Mouse (Mus musculus) heart, embryonic 13.5 days (tissue): ENCODE data around the gene Uts2r. TPM values are rescaled to one million over a fixed set of nuclear protein-coding genes. Genes with fewer than 3 reads are reported as not detected.

Source experiments
- ATAC-seq: fragments of 200-750 bp; cut with Nextera tagmentation; 2 replicates; pipeline ENCODE4 v1.8.0; 2017; ENCODE audit warnings: moderate TSS enrichment; ENCODE audit not compliant: insufficient number of reproducible peaks, low FRiP score, low TSS enrichment; ENCODE audit errors: extremely low read depth
- H3K27ac ChIP-seq: fragments of 300-500 bp; sonication (generic); replicated peaks from 2 replicates; pipeline ENCODE4 v1.5.1; 2015; ENCODE audit warnings: moderate library complexity, mild to moderate bottlenecking, inconsistent platforms
- H3K27me3 ChIP-seq: fragments of 300-500 bp; sonication (generic); replicated peaks from 2 replicates; pipeline ENCODE4 v1.6.1; 2015; ENCODE audit warnings: mild to moderate bottlenecking, inconsistent platforms
- H3K36me3 ChIP-seq: fragments of 300-500 bp; sonication (generic); 2 replicates; pipeline ENCODE4 v1.6.1; 2015; ENCODE audit warnings: mild to moderate bottlenecking, inconsistent platforms
- H3K4me1 ChIP-seq: fragments of 300-500 bp; sonication (generic); 2 replicates; pipeline ENCODE4 v1.6.1; 2015; ENCODE audit warnings: inconsistent platforms
- H3K4me2 ChIP-seq: fragments of 300-500 bp; sonication (generic); 2 replicates; pipeline ENCODE4 v1.6.1; 2015; ENCODE audit warnings: inconsistent platforms, mild to moderate bottlenecking, moderate library complexity
- H3K4me3 ChIP-seq: fragments of 300-500 bp; sonication (generic); 2 replicates; pipeline ENCODE4 v1.5.1; 2015; ENCODE audit warnings: moderate library complexity, mild to moderate bottlenecking, inconsistent platforms
- H3K9ac ChIP-seq: fragments of 300-500 bp; sonication (generic); 2 replicates; pipeline ENCODE4 v1.6.1; 2015; ENCODE audit warnings: inconsistent platforms, mild to moderate bottlenecking, moderate library complexity
- H3K9me3 ChIP-seq: fragments of 300-500 bp; sonication (generic); 2 replicates; pipeline ENCODE4 v1.6.1; 2016; ENCODE audit warnings: inconsistent platforms
- WGBS: fragments of 180-500 bp; shearing (Covaris S2); methylation state at CpG from one replicate; pipeline ENCODE4 v1.1.7; 2015; ENCODE audit warnings: mixed read lengths; 5-methylcytosine and 5-hydroxymethylcytosine counted together
- polyA plus RNA-seq: library from polyadenylated mRNA; unstranded; fragments of >200 nt; fragmentation: Nextera tagmentation; extraction: Ambion mirVana; gene quantifications from 2 replicates; pipeline ENCODE4 v1.2.1, GENCODE M21; 2015

Uts2r gene
- polyA plus RNA-seq, 1 experiment from 2014 or later: not detected

DNA sequence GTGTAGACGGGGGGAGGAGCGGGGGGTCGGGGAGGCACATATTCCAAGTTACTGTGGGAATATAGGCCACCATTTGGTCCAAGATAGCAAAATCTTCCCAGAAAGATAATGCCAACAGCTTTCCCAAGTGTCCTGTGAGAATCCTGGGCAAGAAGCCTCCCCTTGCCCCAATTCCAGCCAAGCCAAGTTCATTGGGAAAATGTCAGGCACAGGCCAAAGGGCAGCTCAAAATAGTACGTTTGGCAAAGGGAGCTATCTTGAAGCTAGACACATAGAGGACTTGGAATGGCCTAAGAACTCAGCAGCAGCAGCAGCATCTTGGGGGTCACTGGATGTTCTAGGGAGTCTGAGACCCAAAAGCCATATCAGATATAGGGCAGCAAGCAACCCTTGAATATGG, 3.7 kb downstream of the Uts2r start:
- Histone ChIP-seq H3K9me3 (no peaks in the 10 kb centered on the region), H3K4me1 (no peaks in the 10 kb centered on the region), H3K27ac (no peak overlapping the region), H3K4me2 (no peak overlapping the region), H3K36me3 (no peaks in the 10 kb centered on the region), H3K27me3 (peaks cover 18% of the 10 kb centered on the region), H3K9ac (no peak overlapping the region), H3K4me3 (no peak overlapping the region)
- ATAC-seq: no peak
- 70% methylated on average over 4 of the region's 4 CpGs for WGBS

DNA sequence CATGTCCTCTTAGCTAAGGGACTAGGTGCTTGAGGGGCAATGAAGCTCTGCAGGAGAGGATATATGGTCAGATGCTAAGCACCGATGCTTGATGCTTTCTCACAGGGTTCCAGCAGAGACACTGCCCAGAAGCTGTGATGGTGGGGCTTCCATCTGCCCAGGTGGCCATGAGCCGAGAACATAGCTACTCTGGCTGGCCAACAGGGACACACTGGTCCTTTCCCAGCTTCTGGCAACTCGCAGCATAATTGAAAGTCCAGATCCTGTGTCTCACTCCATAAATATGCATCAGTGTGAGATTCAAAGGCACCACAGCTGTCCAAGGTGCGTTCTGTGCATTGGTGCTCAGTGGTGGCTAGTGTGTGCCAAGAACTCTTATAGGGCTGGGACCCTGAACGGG, 13.1 kb downstream of the Uts2r start:
- Histone ChIP-seq H3K27ac (no peak overlapping the region), H3K9me3 (no peaks in the 10 kb centered on the region), H3K9ac (no peak overlapping the region), H3K4me1 (peaks cover 16% of the 10 kb centered on the region; the same call in 1 of the 2 replicates), H3K27me3 (no peaks in the 10 kb centered on the region), H3K36me3 (no peaks in the 10 kb centered on the region), H3K4me3 (no peak overlapping the region), H3K4me2 (no peak overlapping the region)
- WGBS: 76% methylated on average over 5 of the region's 5 CpGs
- ATAC-seq: no peak

DNA sequence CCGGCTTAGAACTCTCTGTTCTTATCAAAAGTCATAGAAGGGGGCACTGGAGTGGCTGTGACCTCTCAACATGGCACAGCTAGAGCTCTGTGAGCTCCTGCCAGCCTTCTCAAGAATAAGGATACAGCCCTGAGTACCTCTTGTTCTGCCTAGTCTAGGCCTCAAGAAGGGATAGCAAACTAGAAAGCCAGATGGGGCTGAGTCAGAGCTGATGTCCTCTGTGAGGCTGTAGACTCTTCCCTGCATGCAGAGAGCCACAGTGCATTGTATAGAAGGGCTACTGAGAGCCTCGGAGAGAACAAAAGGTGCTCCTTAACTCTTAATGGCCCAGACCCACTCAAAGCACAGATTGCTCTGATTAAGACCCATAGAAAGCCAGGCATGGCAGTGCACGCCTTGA, 14.2 kb downstream of the Uts2r start:
- Histone ChIP-seq H3K4me1 (peaks cover 16% of the 10 kb centered on the region; the same call in 1 of the 2 replicates), H3K9me3 (no peaks in the 10 kb centered on the region), H3K27me3 (no peaks in the 10 kb centered on the region), H3K4me3 (no peak overlapping the region), H3K9ac (no peak overlapping the region), H3K36me3 (no peaks in the 10 kb centered on the region), H3K27ac (no peak overlapping the region), H3K4me2 (no peak overlapping the region)
- ATAC-seq: no peak
- 57% methylated on average over 3 of the region's 3 CpGs for WGBS

DNA sequence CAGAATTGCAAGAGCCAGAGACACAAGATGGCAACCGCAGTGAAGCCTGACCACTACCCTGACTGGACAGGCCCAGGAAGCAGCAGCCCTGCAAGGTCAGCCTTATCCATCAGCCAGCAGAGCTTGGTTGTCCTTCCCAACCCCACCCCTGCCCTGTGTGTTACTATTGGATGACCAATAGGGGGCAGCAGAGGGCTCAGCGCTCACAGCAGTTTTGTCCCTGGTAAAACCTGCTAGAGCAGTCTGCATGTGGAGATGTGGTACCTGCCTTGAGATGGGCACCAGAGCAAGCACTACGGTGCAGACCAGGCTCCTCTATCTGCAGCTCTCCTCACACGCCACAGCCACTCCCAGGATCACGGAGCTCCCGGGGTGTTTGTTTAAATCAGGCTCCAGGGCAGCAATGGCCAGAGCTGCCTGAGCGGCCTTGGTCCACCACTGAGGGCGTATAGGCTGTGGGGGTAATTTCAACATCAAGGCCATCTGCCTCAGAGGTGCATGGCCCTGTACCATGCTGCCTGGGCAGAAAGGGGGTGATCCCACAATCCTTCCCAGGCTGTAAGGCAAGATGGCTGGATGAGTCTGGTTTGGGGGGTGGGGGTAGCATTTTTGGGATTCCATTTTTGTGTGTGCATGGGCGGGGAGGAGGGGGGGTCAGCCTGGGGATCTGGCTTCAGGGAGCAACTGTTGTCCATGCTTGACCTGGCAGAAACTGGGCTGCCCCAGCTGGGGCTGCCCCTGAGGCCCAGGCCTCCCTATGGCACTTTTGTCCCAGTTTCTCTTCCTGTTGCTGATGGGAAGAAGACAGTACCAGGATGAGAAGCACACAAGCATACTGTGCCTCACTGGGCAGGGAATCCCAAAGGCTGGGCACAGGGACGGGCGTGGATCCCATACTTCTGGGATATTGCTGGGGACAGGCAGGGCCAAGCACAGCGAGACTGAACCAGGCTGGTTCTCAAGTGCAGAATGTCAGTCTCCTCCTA, 16.5 kb downstream of the Uts2r start:
- no peaks in the 10 kb centered on the region for H3K27me3 ChIP-seq
- no peak overlapping the region for H3K4me3 ChIP-seq
- H3K9ac ChIP-seq: no peak overlapping the region
- no peak for ATAC-seq
- 53% methylated on average over 12 of the region's 12 CpGs for WGBS
- peaks cover 4% of the 10 kb centered on the region for H3K36me3 ChIP-seq
- peaks cover 16% of the 10 kb centered on the region; the same call in 1 of the 2 replicates for H3K4me1 ChIP-seq
- no peak overlapping the region for H3K4me2 ChIP-seq
- H3K27ac ChIP-seq: no peak overlapping the region
- H3K9me3 ChIP-seq: no peaks in the 10 kb centered on the region

DNA sequence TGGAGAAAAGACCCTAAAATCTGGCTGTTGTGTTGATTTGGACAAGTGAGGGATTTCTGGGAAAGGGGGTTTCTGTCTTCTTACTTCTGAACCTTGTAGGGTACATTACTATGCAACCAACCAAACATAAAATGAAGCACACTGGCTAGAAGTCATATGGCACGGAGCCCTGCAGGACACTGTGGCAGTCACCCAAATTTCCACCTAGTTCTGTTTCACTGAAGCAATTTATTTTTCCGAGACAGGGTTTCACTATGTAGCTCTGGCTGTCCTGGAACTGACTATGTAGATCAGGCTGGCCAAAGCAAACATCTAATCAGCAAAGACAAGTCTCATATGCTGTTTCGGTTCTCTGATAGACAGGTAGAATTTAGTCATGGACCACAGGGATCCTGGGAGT, 29.6 kb downstream of the Uts2r start:
- Histone ChIP-seq H3K36me3 (peaks cover 21% of the 10 kb centered on the region), H3K4me2 (no peak overlapping the region), H3K27ac (no peak overlapping the region), H3K4me3 (no peak overlapping the region), H3K9me3 (no peaks in the 10 kb centered on the region), H3K9ac (no peak overlapping the region), H3K4me1 (no peaks in the 10 kb centered on the region), H3K27me3 (no peaks in the 10 kb centered on the region)
- 64% methylated on average over 3 of the region's 3 CpGs for WGBS
- ATAC-seq: no peak

DNA sequence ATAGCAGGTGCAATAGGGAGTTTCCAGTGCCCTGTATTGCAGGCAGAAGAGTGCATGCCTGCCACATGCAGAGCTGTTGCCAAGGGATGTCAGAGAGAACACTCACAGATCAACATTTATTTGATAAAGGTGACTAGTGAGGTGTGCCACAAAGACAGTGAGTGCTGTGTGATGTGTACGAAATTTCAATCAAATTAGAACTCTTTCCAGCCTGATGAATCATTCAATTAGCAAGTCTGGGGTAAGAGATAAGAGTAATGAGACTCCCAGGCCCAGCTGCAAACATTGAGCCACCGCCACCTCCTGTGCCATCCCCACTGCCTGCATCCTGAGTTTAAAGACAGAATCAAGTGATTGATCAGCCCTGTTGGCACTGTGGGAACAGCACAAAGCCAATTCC, 32.7 kb downstream of the Uts2r start:
- H3K4me3 ChIP-seq: no peak overlapping the region
- WGBS: 56% methylated on average over 2 of the region's 2 CpGs

DNA sequence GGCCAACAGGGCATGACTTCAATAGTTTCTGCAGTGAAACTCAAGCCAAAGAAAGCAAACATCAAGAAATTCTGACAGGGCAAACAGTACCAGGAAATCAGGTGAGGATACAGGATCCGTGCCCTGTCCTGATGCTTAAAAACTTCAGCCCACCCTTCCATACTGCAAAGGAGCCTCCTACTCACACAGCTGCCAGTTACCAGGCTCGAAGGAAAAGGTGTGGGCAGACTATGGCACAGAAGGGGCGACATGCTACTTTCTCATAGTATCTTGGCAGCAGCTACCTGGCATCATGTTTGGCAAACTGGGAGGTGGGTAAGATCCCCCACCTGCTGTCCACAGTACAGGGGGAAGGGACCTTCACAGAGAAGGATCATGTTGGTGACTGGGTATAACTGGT, 33.3 kb downstream of the Uts2r start:
- Histone ChIP-seq H3K36me3 (peaks cover 20% of the 10 kb centered on the region; the same call in 1 of the 2 replicates), H3K9ac (no peak overlapping the region), H3K4me3 (no peak overlapping the region), H3K4me2 (no peak overlapping the region), H3K4me1 (no peaks in the 10 kb centered on the region), H3K9me3 (no peaks in the 10 kb centered on the region), H3K27me3 (no peaks in the 10 kb centered on the region), H3K27ac (no peak overlapping the region)
- 83% methylated on average over 3 of the region's 3 CpGs for WGBS
- ATAC-seq: no peak

More for the DNA sequence above, 32.7 kb downstream of the Uts2r start:
- Histone ChIP-seq H3K27me3 (no peaks in the 10 kb centered on the region), H3K4me2 (no peak overlapping the region), H3K9ac (no peak overlapping the region), H3K36me3 (peaks cover 22% of the 10 kb centered on the region), H3K4me1 (no peaks in the 10 kb centered on the region), H3K27ac (no peak overlapping the region), H3K9me3 (no peaks in the 10 kb centered on the region)
- ATAC-seq: no peak

DNA sequence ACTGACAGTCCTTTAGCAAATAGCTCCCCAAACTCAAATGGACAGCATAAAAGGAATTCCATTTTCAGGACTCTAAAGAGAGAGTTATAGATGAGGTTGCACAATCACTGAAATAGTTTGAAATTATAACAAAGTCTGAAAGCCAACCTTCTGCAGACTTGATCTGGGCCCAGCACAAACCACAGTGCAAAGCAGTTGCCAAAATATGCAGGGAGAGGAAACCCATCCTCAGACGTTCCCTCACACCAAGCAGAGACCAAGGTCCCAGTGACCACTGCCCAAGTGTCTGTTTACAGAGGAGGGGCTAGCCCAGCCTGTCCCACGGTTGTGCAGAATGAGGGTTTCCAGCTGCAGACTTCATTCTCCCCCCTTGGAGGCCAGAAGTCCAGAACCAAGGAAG, 38.6 kb downstream of the Uts2r start:
- no peak for ATAC-seq
- no peak overlapping the region for H3K4me3 ChIP-seq
- 47% methylated on average over 2 of the region's 2 CpGs for WGBS

DNA sequence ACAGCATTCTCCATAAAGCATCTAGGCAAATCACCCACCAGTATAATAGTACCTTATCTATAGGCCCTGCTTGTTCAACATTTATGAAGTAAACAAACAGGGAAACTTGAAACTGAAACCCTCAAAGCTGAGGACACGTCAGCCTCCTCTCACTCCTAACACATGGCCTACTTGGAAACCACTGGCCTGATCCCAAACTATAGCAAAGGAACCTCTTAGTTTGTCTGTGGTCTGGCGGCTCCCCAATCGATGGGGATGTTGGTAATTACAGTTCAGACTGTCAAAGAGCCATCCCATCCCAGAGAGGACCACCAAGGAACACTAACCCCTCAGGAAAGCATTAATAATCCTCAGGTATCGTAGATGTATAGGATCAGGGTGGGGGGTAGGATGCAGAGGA, 39.8 kb downstream of the Uts2r start:
- Histone ChIP-seq H3K27me3 (no peaks in the 10 kb centered on the region), H3K9ac (no peak overlapping the region), H3K36me3 (peaks cover 6% of the 10 kb centered on the region; the same call in 1 of the 2 replicates), H3K4me3 (no peak overlapping the region), H3K4me1 (peaks cover 16% of the 10 kb centered on the region), H3K9me3 (no peaks in the 10 kb centered on the region), H3K27ac (no peak overlapping the region), H3K4me2 (no peak overlapping the region)
- no peak for ATAC-seq
- WGBS: 76% methylated on average over 4 of the region's 4 CpGs

More for the DNA sequence above, 38.6 kb downstream of the Uts2r start:
- Histone ChIP-seq H3K4me2 (no peak overlapping the region), H3K9me3 (no peaks in the 10 kb centered on the region), H3K27me3 (no peaks in the 10 kb centered on the region), H3K9ac (no peak overlapping the region), H3K27ac (no peak overlapping the region), H3K4me1 (peaks cover 10% of the 10 kb centered on the region), H3K36me3 (peaks cover 12% of the 10 kb centered on the region; the same call in 1 of the 2 replicates)

DNA sequence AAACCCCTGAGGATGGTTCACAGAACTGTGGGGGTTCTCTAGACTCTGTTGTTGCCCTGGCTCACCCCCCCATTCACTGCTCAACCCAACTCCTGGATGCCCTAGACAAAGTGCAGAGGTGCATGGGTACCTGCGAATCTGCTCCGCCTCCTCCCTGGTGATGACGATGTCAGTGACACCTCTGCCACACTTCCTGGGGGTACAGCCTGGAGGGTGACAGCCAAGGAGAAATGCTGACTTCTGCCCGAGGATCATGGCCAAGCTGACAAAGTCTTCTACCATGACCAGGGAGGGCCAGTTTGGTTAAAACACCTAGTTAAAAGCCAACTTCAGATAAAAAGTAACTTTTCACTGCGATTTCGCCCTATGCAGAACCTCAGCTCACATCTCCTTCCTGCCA, 40.7 kb downstream of the Uts2r start:
- Histone ChIP-seq H3K4me3 (no peak overlapping the region), H3K9ac (no peak overlapping the region), H3K27ac (no peak overlapping the region), H3K4me2 (no peak overlapping the region), H3K36me3 (0 out of 2 replicates have a peak, but pooled peaks cover 4% of the 10 kb centered on the region), H3K4me1 (peaks cover 21% of the 10 kb centered on the region), H3K9me3 (no peaks in the 10 kb centered on the region), H3K27me3 (no peaks in the 10 kb centered on the region)
- no peak for ATAC-seq
- 80% methylated on average over 6 of the region's 6 CpGs for WGBS

DNA sequence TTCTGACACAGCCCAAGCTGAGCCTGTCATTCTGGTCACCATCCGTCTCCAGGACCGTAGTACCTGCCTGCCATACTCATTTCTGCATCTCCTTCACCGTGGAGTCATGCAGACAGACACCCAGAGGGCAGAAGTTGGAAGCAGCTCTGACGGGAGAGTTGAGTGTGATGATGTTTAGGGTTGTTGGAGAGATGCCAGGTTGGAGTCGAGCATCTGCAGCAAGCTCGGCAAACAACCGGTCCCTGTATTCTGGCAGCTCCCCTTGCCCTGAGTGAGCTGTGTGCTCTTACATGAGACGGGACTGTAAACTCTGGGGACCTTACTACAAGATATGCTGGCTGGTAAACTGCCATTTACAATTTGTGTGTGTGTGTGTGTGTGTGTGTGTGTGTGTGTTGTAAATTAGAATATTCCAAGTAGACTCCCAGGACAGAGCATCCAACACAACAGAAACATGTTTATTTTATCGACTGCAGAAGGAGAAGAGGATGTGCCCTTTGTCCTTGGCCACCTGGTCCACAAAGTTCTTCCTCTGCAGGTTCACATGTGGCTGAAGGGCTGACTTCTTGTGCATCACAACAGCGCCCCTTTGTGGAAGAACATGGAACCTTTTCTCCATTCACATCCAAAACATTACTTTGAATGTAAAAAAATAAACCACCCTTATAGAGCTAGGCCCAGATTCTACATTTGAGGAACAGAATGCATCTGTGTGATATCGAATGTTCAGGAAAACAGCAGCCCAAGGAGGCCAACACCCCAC, 41.5 kb downstream of the Uts2r start:
- Histone ChIP-seq H3K36me3 (no peaks in the 10 kb centered on the region), H3K9ac (no peak overlapping the region), H3K4me3 (no peak overlapping the region), H3K4me1 (peaks cover 21% of the 10 kb centered on the region), H3K27me3 (no peaks in the 10 kb centered on the region), H3K9me3 (no peaks in the 10 kb centered on the region), H3K4me2 (no peak overlapping the region), H3K27ac (no peak overlapping the region)
- WGBS: 41% methylated on average over 11 of the region's 11 CpGs
- no peak for ATAC-seq
